Mouse (Mus musculus) olfactory bulb, adult 2 months (tissue): ENCODE measurements at regions not wholly inside any gene's neighbourhood (a gene's known extent, or its start where the extent isn't known, plus 50 kb on each side); places are given as distances from the start of the nearest gene placed in this dataset.

ENCODE experiments used
- H3K27ac ChIP-seq: fragments of 200-500 bp; 2 replicates; pipeline ENCODE4 v1.5.1; 2012; ENCODE audit warnings: low read depth, low read length; ENCODE audit not compliant: insufficient read depth
- H3K4me1 ChIP-seq: fragments of 200-500 bp; 2 replicates; pipeline ENCODE4 v1.6.1; 2012; ENCODE audit warnings: low read length; ENCODE audit not compliant: control insufficient read depth, insufficient read depth
- H3K4me3 ChIP-seq: fragments of 200-500 bp; 2 replicates; pipeline ENCODE4 v1.5.1; 2012; ENCODE audit warnings: mild to moderate bottlenecking, low read depth, low read length, moderate library complexity; ENCODE audit not compliant: insufficient read depth
- CTCF ChIP-seq: fragments of 200-500 bp; IDR thresholded peaks from 2 replicates; pipeline ENCODE4 v1.5.1; 2012; ENCODE audit warnings: low read depth, mild to moderate bottlenecking, low read length, moderate library complexity; ENCODE audit not compliant: insufficient read depth
- POLR2A ChIP-seq: fragments of 200-500 bp; IDR thresholded peaks from 2 replicates; pipeline ENCODE4 v1.6.1; 2012; ENCODE audit warnings: mild to moderate bottlenecking, low read depth, low read length, moderate library complexity; ENCODE audit not compliant: insufficient read depth
- WGBS: fragments of 180-500 bp; shearing (Covaris S2); methylation state at CpG from one replicate; pipeline ENCODE4 v1.1.7; 2018; 5-methylcytosine and 5-hydroxymethylcytosine counted together

GRCm38 (mm10) chr2:75589452-75589851 is 69.6 kb upstream of the Hnrnpa3 start:
- TF ChIP-seq POLR2A (no peak), CTCF (no peak)
- H3K4me3 ChIP-seq = no peak overlapping the region
- H3K27ac ChIP-seq = no peak overlapping the region
- H3K4me1 ChIP-seq = peaks cover 4% of the 10 kb centered on the region; the same call in 1 of the 2 replicates
- 15% methylated on average over 19 of the region's 19 CpGs for WGBS

GRCm38 (mm10) chr2:75590175-75590574 is 68.9 kb upstream of the Hnrnpa3 start:
- 7% methylated on average over 10 of the region's 10 CpGs for WGBS
- Histone ChIP-seq H3K4me1 (no peaks in the 10 kb centered on the region), H3K4me3 (no peak overlapping the region), H3K27ac (no peak overlapping the region)
- no peak for TF ChIP-seq POLR2A
- TF ChIP-seq CTCF = peak; percentile 69

GRCm38 (mm10) chr2:75600511-75600910 is 58.5 kb upstream of the Hnrnpa3 start:
- no peak overlapping the region for H3K27ac ChIP-seq
- H3K4me1 ChIP-seq = peaks cover 6% of the 10 kb centered on the region
- TF ChIP-seq POLR2A = no peak
- no peak for TF ChIP-seq CTCF
- no peak overlapping the region for H3K4me3 ChIP-seq
- WGBS = 89% methylated on average over 5 of the region's 5 CpGs

- peak overlapping the region; percentile 56; the same call in 1 of the 2 replicates for H3K27ac ChIP-seq
- no peak for TF ChIP-seq POLR2A
- TF ChIP-seq CTCF = peak; percentile 14; the same call in 1 of the 2 replicates
- H3K4me3 ChIP-seq = peak overlapping the region; percentile 33
- peaks cover 6% of the 10 kb centered on the region for H3K4me1 ChIP-seq
- 11% methylated on average over 26 of the region's 26 CpGs for WGBS
Observed at GRCm38 (mm10) chr2:75603175-75603871, 55.7 kb upstream of the Hnrnpa3 start.

GRCm38 (mm10) chr2:75605634-75606033 is 53.4 kb upstream of the Hnrnpa3 start:
- Histone ChIP-seq H3K27ac (no peak overlapping the region), H3K4me3 (no peak overlapping the region), H3K4me1 (peaks cover 17% of the 10 kb centered on the region)
- TF ChIP-seq CTCF (no peak), POLR2A (no peak)
- 1% methylated on average over 7 of the region's 7 CpGs for WGBS

- Histone ChIP-seq H3K27ac (no peak overlapping the region), H3K4me3 (no peak overlapping the region), H3K4me1 (peaks cover 17% of the 10 kb centered on the region)
- WGBS = 82% methylated on average over 11 of the region's 11 CpGs
- TF ChIP-seq CTCF = no peak
Observed at GRCm38 (mm10) chr2:75607010-75607915, 51.8 kb upstream of the Hnrnpa3 start.

- Histone ChIP-seq H3K4me1 (peaks cover 21% of the 10 kb centered on the region), H3K27ac (no peak overlapping the region), H3K4me3 (no peak overlapping the region)
- 82% methylated on average over 10 of the region's 10 CpGs for WGBS
- TF ChIP-seq CTCF (no peak), POLR2A (no peak)
Observed at GRCm38 (mm10) chr2:75607958-75608357, 51.1 kb upstream of the Hnrnpa3 start.

GRCm38 (mm10) chr2:75608482-75608881 is 50.6 kb upstream of the Hnrnpa3 start:
- no peak overlapping the region for H3K27ac ChIP-seq
- TF ChIP-seq POLR2A = no peak
- TF ChIP-seq CTCF = no peak
- peaks cover 22% of the 10 kb centered on the region for H3K4me1 ChIP-seq
- WGBS = 71% methylated on average over 15 of the region's 15 CpGs
- no peak overlapping the region for H3K4me3 ChIP-seq

GRCm38 (mm10) chr2:75609150-75609946 is 49.7 kb upstream of the Hnrnpa3 start:
- H3K4me3 ChIP-seq = peak overlapping the region; percentile 19

More at GRCm38 (mm10) chr2:75609150-75609946, 49.7 kb upstream of the Hnrnpa3 start:
- 12% methylated on average over 27 of the region's 27 CpGs for WGBS
- TF ChIP-seq CTCF (no peak), POLR2A (no peak)
- Histone ChIP-seq H3K4me1 (peaks cover 20% of the 10 kb centered on the region), H3K27ac (no peak overlapping the region)
